Mouse (Mus musculus) megakaryocyte progenitor cell, adult 5-6 weeks (primary cell): ENCODE data around the gene March4. TPM values are rescaled to one million over a fixed set of nuclear protein-coding genes. Genes with fewer than 3 reads are reported as not detected.
A peak's percentile ranks its signal among the peaks of the same experiment; 100 is the strongest.

Source experiments
- ATAC-seq: replicated peaks from 2 replicates; pipeline ENCODE4 v1.8.0; 2016; ENCODE audit warnings: mild to moderate bottlenecking, moderate TSS enrichment, inconsistent platforms; ENCODE audit not compliant: poor library complexity
- total RNA-seq, 2 experiments: library from RNA; stranded (forward) in 1 of 2; stranded (reverse) in 1 of 2; fragments of 157-497, 149-512 nt in 1 of 2; fragments of 200-1000 nt in 1 of 2; gene quantifications; 2 replicates each; pipeline versions ENCODE4 v1.2.3 to v1.2.4; 2015 to 2017

The March4 gene
- 0.02 TPM in 1 of 2 replicates, not detected in the other for total RNA-seq (2015)
- 0.12 TPM in 1 of 2 replicates, not detected in the other for total RNA-seq (2017)

DNA sequence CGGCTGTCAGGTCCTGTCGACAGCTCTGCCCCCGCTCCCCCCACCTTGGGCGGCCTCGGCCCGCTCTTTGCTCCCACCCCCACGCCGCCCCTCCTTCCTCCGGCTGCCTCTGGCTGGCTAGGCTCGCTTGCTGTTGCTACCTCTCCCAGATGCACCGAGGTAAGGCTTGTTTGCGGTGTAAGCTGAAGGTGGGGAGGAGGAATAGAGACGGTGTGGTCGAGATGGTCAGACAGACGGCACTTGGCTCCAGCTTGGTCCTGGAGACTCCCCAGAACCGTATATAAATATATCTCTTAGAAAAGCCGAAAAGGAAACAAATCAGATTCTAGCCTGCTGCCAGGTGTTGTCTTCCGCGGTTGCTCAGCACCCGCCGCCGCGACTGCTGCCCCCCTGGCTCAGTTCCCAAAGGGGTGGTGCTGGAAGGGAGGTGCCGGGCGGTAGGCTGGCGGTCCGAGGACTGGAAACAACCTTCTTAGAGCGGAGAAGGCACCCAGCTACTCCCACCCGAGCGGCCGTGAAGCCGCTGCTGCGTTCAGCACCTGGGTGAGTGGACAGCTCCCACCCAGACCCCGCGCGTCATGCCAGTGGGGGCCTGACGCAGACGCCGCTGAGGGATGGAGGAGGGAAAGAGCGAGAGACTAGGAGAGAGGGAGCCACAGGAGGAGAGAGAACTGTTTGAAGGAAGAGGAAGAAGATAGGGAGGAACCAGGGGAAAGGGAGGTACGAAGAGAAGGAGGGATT is at the start of gene March4:
Gene March4 (minus strand): TSS at position 320 of the 741 bp plus-strand sequence.
- ATAC-seq, result peak; percentile 99

DNA sequence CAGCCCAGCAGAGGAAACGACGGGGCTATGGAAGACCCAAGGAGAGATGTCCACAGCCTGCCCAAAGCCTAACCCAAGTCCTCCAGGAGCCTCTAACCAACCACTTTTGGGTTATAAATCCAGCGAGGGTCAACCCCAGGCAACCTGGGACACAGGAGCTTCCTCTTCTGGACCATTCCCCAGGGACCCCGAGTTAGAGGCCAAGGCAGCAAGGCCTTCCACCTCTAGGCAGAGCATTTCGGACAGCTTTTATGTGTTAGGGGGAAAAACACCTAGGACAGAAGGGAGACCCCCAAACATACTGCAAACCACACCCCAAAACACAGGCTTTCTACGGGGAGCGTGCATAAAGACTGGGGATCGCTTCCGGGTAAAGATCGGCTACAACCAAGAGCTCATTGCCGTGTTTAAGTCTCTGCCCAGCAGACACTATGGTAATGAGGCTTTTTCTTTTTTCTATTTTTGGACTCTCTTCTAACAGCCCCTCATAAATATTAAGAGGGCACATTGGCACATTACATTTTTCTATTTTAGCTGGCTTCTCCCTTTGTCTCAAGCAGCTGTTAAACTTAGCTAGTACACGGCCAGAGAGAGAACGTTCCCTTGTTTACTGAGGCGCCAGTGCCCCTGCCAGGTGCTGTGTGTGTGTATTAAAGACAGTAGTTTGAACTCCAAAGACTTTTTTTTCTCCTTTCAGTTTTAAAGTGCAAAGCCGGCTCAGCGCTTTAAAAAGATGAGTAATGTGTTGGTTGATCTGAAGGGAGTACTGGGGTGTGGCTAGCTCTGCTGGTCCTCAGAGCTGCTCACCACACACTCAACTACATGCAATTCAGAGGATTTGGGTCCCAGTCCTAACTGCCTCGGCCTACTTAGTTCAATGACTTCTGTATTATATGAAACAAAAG is 49.5 kb upstream of the March4 start:
- ATAC-seq, result no peak

DNA sequence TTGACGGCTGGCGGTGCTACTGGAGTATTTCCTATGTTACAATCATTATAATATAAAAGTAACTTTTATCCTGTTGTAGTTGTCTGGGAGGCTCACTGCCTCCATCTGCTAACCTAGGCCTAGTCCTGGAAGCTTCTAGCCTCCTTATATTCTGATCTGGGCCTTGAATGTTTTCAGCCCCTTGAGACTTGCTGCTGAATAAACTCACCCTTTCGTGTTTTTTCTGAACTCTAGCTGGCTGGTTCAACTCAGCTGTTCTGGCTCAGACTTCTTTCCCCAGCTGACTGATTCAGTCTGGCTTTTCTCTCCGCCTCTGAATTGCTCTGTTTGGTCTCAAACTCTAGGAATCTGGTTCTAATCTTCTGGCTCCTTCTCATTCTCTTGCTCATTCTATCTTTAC is 47.2 kb upstream of the March4 start:
- no peak for ATAC-seq

DNA sequence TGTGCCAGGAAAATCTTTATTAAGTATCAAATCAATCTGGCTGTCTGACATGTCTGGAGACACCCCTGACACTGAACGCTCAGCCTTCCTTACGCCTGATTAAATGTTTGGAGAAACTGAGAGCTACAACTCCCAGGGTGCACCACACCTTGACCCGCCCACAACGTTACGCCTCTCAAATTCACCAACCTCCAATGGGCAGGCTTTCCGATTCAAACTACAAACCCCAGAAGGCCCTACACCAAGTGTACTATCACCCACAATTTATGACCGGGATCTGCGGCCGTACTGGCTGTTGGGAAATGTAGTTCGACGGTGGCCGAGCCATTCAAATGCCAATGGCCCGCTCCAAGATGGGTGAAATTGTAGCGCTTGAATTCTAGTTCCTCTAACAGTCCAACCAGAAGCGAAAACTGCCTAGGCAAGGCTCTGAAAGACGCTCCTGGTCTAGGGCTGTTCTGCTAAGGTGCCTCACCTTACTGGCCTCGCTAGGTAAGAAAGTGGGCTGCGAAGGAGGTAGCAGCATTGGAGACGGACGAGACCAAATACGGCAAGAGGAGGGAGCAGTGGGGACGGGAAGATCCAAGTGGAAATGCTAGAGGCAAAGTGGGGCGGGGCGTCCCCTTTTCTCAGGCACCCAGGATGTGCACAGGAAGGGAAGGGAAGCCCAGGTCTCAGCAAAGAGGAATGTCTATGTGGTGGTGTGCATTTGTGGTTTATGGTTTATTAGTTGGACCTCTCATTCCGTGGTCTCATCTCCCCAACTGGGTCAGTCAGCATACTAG is 46.4 kb upstream of the March4 start, which contains the start of gene Smarcal1:
Gene Smarcal1 (plus strand): TSS at position 305 of the 785 bp plus-strand sequence.
- peak; percentile 97 for ATAC-seq

DNA sequence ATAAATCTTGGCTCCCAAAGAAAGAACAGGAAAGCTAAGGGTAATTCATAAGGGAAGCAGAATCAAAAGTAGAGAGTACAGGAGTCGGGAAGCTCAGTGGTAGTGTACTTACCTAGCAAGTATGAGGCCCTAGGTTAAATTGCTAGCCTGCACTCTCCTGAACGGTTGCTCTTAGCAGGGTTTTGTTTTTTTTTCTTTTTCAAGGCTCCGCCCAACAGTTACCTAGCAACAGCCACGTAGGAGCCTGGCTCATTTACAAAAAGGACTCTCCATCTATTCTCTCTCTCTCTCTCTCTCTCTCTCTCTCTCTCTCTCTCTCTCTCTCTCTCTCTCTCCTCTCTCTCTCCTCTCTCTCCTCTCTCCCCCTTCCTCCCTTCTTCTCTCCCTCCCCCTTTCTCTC is 42.1 kb upstream of the March4 start:
- no peak for ATAC-seq

DNA sequence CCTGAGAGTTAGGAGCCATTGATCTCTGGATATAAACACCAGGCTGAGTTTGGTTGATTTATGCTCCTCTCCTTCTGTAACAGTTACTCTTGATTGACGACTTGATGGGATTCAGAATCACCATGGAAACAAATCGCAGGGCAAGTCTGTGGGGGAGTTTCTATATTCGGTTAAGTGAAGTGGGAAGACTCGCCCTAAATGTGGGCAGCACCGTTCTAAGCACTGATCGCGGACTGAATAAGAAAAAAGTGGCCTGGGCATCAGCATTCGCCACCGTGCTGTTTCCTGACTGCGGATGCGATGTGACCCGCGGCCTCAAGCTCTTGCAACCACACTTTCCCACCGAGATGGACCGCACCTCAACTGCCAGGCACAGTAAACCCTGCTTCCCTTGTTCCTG is 41.6 kb upstream of the March4 start:
- ATAC-seq, result no peak

DNA sequence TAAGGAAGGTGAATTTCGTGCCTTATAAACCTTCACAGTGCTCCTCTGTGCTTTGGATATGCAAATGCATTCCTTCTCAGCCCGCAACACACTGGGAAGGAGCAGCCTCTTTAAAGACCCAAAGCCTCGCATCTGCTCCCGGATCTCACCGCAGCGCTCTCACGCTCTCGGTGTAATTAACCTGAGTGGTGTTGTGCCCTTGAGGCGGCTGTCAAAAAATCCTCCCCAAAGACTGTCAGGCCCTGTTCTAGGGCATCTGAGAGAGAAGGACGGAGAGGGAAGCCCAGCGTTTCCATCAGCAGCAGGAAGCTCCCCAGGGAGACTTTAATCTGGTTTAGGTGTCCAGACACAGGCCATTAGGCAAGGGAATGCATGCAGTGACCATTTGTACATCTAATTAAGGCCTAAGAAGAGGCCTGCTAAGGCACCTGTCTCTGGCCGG is 40.8 kb upstream of the March4 start:
- no peak for ATAC-seq

DNA sequence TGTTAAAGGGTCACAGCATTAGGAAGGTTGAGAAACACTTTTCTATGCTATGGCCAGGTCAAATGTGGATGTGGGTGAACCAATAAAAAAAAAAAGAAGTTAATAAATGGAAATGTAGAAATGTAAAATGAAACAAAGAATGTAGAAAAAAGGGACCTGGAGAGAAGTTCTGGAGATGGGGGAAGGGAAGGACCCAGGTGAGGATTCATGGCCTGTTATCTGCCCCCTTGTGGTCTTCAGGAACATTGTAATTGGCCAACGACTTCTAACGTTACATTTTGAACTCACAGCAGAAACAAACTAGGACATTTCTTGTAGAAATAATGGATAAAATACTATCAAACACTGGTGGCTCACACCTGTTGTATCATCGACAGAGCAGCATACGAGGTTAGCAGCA is 38.4 kb upstream of the March4 start:
- peak; percentile 65 for ATAC-seq

DNA sequence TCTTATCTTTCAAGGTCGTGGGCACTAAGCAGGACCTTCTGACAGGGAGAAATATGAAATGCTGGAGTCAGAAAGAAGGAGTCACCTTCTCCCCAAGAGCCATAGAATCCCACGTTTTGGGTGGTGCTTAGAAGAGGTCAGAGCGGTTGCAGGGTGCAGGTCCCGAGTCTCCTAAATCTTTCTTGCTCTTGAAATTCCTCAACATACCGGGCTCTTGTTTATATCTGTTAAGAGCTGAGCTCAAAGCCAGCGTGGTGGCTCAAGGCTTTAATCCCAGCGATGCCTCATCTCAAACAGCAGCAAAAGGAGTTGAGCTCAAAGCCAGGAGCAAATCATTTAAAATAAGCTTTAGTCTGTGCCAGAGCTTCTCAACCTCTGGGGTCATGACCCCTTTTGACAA is 37.9 kb upstream of the March4 start:
- ATAC-seq, result no peak

DNA sequence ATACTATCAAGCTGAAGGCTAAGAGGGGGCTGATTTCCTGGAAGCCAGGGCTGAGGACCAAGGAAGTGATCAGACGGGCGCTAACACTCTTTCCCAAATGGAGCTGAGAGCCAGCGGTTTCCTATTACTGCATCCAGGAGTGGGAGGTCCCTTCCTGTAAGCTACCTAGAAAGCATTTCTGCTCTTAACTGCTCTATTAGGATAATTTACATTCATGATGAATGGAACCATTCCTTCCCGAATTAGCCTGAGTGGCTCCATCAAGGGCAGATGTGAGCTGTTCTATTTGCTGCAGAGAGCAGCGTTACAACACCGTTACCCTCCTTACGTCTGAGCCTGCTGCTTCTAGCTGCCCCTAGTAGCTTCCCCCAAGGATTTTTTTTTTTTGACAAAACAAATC is 37.3 kb upstream of the March4 start:
- no peak for ATAC-seq

DNA sequence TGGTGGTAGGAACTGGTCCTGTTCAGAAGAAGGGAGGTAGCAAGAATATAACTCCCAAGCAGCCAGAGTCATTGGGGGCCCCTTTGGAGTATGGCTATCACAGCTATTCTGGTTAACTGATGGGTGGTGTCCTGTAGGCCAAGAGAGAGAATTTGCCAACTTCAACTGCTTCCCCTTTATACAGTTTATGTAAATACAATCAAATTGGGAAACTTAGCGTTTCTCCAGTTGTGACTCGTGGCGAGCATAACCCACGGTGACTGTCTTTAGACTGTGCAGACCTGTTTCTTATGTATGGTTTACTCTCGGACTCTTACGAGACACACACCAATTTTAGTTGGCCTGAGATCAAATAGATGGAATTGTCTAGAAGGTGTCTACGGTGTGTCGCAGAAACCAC is 32.0 kb upstream of the March4 start:
- peak; percentile 61 for ATAC-seq

DNA sequence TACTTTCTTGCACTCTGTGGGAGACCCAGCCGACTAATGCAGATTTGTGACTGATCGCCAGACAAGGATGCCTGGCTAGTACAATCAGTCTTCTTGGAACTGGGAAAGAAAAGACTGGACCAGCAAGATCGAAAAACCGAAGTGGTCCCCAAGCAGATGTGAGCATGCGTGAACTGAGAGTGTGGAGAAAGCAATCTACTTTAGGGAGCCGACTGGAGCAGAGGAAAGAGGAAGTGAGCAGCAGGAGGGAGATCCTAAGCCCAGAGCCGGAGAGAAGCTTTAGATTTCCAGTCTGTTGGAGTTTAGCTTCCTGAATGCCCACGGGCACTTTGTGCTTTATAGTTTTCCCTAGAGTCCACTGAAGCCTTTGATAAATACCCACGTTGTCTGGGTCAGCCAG is 30.3 kb upstream of the March4 start:
- ATAC-seq, result 0 out of 2 replicates have a peak, but pooled peaks have one; percentile 46

DNA sequence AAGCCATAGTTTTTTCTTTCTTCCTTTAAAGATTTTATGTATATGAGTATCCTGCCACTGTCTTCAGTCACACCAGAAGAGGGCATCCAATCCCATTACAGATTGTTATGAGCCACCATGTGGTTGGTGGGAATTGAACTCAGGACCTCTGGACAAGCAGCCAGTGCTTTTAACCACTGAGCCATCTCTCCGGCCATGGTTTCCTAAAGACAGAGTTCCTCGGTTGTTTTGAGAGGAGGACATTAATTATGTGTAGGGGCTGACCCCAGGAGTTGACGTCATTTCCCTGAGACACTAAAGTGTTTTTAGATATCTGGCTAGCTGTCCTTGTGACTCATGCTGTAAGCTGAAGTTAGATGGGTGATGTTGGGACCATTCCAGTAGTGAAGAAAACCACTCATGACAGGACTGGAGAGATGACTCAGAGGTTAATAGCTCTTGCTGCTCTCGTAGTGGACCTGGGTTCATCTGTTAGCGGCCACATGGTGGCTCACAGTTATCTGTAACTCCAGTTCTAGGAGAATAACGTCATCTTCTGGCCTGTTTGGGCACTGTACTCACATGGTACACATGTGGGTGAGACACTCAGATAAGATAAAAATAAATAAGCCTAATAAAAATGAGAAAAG is 27.7 kb upstream of the March4 start:
- no peak for ATAC-seq

DNA sequence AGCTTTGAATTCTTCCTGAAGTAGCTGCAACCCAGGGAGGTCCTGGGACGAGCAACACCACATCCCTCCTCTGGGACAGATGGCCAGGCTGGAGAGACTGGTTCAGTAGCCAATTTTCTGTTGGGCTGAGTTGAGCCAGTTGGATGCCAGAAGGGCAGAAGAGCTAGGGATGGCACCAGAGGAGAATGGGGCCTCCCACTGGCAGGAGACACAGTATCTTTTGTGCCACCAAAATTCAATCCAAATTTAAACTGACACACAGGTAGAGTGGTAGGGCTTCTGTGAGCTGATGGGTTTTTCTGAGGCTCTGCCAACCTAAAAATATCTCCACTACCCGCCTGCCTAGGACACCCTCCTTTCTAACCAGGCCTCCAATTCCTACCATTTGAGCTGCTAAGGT is 21.9 kb upstream of the March4 start:
- no peak for ATAC-seq

DNA sequence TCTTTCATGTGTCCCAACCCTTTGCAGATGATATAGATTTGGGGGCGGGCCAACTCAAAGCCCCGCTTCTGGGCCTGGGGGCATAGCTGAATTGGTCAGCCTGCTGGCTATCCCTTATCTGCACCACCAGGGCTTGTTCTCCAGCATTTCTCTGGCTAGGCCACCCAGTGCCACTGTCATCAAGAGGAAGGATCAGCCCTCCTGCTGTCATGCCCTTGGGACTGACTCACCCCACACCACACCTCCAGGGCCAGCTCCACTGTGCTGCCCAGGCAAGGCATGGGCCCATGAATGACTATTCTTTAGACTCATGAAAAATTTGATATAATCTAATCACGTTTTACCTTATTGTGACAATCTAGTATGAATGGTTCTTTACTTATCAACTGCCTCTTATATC is 19.7 kb upstream of the March4 start:
- ATAC-seq, result no peak

DNA sequence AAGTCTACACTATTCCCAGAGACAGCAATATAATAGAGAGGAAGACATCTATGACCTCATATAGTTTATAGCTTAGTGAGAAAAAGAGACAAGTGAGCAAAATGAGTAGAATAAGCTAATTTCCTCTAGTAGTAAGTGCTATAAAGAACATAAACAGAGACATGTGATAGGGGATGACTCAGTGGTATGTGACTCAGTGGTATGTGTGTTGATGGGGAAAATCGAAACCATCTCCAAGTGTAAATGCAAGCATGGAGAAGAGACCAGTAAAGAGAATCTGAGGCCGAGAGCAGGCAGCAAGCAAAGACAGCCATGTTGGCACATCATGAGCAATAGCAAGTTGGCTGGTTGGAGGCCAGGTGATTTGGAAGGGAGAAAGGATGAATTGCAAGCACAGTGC is 13.6 kb upstream of the March4 start:
- no peak for ATAC-seq

DNA sequence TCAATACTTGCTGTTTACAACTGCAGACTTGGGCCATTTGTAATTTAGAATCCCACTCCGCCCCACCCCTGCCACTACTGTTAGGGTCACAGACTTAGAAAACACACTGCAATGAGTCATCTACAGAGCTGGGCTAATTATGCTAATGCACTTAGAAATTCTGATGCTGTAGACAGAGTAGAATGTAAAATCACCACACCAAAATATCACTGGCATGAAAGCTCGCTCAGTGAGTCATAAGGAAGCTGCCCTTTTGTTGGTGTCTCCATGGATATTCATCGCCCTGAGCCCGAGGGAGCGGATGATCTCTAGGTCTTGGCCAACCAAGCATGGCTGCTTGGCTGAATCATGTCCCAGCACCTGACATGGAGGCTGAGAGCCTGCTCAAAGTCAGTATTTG is 1.5 kb upstream of the March4 start:
- no peak for ATAC-seq

DNA sequence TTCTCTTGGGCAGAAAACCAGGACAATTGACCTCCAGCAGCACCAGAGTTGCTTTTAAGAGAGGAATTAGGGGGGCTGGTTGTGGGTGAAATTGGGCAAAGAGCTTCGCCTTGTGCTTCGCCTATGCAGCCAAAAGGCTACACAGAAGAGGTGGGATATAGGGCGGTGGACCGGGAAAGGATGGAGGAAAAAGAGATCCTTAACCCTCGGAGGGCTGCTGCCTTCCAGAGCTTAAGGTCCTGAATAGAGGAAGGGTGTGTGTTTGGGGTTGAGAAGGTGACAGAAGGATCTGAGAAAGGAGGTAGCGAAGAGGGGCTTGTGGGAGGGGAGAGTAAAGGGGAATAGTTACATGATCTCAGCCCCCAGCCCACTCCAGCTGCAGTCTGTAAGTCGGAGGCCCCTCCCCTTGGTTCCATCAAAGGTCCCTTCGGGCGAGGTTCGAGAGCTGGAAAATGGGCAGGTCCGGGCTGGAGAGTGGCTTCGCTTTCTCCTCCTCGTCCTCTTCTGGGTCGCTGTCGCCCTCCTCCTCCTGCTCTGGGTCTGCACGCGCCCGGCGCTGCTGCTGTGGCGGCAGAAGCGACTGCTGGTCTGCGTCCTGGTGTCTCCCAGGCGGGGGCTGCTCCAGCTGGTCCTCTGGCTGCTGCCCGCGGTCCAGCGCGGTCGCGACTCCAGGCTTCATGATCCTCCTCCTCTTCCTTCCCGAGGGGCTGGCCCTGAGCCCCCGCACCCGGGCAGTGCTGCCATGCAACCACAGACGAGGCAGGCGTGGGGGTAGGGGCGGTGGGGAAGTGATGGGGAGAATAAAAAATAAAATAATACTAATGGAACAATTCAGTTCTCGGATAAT is 782 bp downstream of the March4 start:
- no peak for ATAC-seq

DNA sequence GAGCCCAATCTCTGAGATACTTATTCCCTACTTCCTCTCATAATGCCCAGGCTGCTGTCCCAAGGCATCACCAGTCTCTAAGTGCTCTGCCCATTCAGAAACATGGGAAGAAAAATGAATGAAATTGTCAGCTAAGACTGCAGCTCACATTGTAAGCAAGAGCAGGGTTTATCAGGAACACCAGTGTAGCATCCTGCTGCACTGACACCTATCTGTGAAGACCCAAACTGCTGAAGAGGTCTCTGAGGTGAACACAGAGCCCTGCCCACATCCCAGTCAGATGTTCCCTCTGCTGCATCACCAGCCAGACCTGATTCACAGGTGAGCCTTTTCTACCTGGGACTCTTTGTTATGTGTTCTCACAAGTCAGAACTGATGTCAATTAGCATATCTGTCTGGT is 3.3 kb downstream of the March4 start:
- no peak for ATAC-seq

DNA sequence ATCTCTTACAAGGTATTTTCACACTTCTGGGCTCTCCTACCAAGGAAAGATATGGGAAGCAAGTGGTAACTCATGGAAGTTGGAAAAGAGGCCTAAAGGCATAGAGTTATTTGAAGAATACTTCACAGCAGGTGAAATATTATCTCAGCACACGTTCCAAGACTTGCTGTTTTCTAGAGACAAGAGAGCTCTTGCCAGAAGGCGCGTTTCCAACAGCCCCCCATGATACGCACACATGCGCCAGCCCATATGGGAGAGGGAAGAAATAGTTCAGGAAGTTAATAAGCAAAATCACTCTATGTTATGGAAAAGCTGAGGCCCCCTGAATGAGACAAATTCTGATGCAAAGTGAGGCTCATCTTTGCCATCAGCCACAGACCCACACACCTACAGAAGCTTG is 3.8 kb downstream of the March4 start:
- ATAC-seq, result no peak
